Mouse (Mus musculus) limb, embryonic 14.5 days (tissue): ENCODE measurements at regions not wholly inside any gene's neighbourhood (a gene's known extent, or its start where the extent isn't known, plus 50 kb on each side); places are given as distances from the start of the nearest gene placed in this dataset.

Experiments used
- ATAC-seq: fragments of 200-750 bp; cut with Nextera tagmentation; 2 replicates; pipeline ENCODE4 v1.8.0; 2017; ENCODE audit warnings: low read depth, moderate number of reproducible peaks, moderate TSS enrichment; ENCODE audit not compliant: low FRiP score
- DNase-seq: peaks from one replicate; pipeline ENCODE4 v3.0.0-alpha.2; 2015; ENCODE audit warnings: low spot score
- H3K27ac ChIP-seq: fragments of 300-500 bp; sonication (generic); replicated peaks from 2 replicates; pipeline ENCODE4 v1.5.1; 2014; ENCODE audit warnings: low read depth, mild to moderate bottlenecking, low read length, moderate library complexity, mixed read lengths
- H3K27me3 ChIP-seq: fragments of 300-500 bp; sonication (generic); 2 replicates; pipeline ENCODE4 v1.6.1; 2014; ENCODE audit warnings: low read length, mixed read lengths; ENCODE audit not compliant: control insufficient read depth, insufficient read depth
- H3K36me3 ChIP-seq: fragments of 300-500 bp; sonication (generic); 2 replicates; pipeline ENCODE4 v1.6.1; 2014; ENCODE audit warnings: mild to moderate bottlenecking, low read length, moderate library complexity, mixed read lengths; ENCODE audit not compliant: control insufficient read depth, insufficient read depth
- H3K4me1 ChIP-seq: fragments of 300-500 bp; sonication (generic); 2 replicates; pipeline ENCODE4 v1.6.1; 2014; ENCODE audit warnings: antibody characterized with exemption, low read length, mixed read lengths; ENCODE audit not compliant: control insufficient read depth, insufficient read depth
- H3K4me2 ChIP-seq: fragments of 300-500 bp; sonication (generic); replicated peaks from 2 replicates; pipeline ENCODE4 v1.6.1; 2014; ENCODE audit warnings: low read depth, mild to moderate bottlenecking, low read length, moderate library complexity; ENCODE audit not compliant: severe bottlenecking
- H3K4me3 ChIP-seq: fragments of 300-500 bp; sonication (generic); replicated peaks from 2 replicates; pipeline ENCODE4 v1.5.1; 2014; ENCODE audit warnings: low read length
- H3K9ac ChIP-seq: fragments of 300-500 bp; sonication (generic); 2 replicates; pipeline ENCODE4 v1.6.1; 2014; ENCODE audit warnings: mild to moderate bottlenecking, low read depth, low read length, moderate library complexity; ENCODE audit not compliant: severe bottlenecking
- H3K9me3 ChIP-seq: fragments of 300-500 bp; sonication (generic); 2 replicates; pipeline ENCODE4 v1.6.1; 2016; ENCODE audit warnings: low read length; ENCODE audit not compliant: control insufficient read depth
- POLR2A ChIP-seq: fragments of 200-500 bp; IDR thresholded peaks from 2 replicates; pipeline ENCODE4 v1.8.0; 2012; ENCODE audit warnings: inconsistent platforms, mild to moderate bottlenecking, moderate library complexity, borderline replicate concordance; ENCODE audit not compliant: insufficient read depth, insufficient read length; ENCODE audit errors: extremely low read depth
- WGBS: fragments of 180-500 bp; shearing (Covaris S2); extraction: QIAGEN DNeasy Blood & Tissue Kit; methylation state at CpG from one replicate; pipeline ENCODE4 v1.1.7; 2014; 5-methylcytosine and 5-hydroxymethylcytosine counted together

DNA sequence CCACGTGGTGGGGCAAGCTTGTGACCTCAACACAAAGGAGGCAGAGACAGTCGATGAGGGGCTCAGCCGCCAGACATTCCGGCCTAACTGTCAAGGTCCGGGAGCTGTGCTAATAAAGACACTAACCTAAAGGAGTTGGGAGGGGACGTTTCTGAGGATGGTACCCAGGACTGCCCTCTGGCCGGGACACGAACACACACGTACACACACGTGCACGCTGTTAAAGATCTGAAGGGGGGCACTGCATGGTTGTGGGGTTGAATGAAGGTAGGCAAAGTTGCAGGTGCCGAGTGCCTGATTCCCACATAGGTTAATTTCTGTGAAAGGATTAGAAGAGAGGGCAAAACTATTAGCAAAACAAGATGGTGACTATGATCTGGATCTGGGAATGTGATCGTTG, 65.4 kb upstream of the Mitf start:
- Histone ChIP-seq H3K27me3 (peaks cover 3% of the 10 kb centered on the region; the same call in 1 of the 2 replicates), H3K4me2 (no peak overlapping the region), H3K9ac (no peak overlapping the region), H3K4me1 (peaks cover 13% of the 10 kb centered on the region; the same call in 1 of the 2 replicates), H3K27ac (no peak overlapping the region), H3K36me3 (no peaks in the 10 kb centered on the region), H3K4me3 (no peak overlapping the region), H3K9me3 (no peaks in the 10 kb centered on the region)
- ATAC-seq (no peak), DNase-seq (no peak)
- TF ChIP-seq POLR2A = no peak
- 45% methylated on average over 13 of the region's 13 CpGs for WGBS

DNA sequence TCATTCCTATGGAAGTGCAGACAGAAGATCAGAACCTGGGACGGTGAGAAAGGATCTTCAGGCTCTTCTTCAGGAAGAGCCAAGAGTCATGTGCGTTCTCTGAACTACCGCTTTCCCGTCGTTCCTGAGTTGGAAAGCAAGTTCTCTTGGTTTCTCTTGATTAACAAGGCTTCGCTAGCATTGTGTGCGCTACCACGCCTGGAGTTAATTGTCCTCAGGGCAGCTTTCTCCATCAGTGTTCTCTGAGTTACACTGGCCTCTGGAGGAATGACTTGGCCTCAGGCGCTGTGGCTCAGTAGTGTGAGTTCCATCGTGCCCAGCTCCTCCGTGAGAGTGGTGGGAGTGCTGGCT, 66.0 kb upstream of the Mitf start:
- no peak for ATAC-seq
- WGBS = 23% methylated on average over 11 of the region's 11 CpGs

DNA sequence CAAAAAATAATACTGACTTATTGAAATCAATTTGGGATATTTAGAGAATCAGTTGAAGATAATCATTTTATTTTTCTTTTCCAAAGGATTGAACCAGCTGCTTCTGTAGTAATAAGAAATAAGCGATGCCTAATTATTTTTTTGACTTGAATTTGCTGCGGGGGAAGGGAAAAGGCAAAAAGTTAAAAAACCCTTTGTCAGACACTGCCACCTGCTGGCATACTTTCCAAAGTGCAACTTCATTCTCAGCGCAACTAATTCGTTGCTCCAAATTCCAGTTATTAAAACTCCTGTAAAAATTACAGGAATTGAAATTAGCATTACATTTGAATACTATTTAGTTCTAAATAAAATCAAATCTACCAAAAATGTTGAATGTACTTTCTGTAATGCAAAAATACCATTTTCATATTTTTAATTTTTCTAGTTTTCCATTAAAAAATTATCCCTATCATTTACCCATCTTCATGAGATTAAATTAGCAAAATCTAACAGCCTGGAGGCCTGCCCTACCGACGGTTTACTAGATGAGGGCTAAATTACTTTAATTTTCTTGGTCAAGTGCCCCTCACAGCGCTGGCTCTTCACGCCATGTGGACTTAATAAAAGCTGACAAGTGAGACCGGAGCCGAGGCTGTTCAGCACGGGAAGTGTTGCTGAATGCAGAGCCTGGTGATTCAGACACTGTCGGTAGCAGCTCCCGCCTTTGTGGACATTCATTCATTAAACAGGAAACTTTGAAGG, 66.6 kb upstream of the Mitf start:
- H3K4me3 ChIP-seq = 0 out of 2 replicates have a peak overlapping the region, but pooled peaks have one; percentile 1
- ATAC-seq (no peak), DNase-seq (peak; percentile 82)
- peak overlapping the region; percentile 41 for H3K4me2 ChIP-seq
- peaks cover 3% of the 10 kb centered on the region; the same call in 1 of the 2 replicates for H3K27me3 ChIP-seq
- H3K4me1 ChIP-seq = peaks cover 13% of the 10 kb centered on the region; the same call in 1 of the 2 replicates
- no peaks in the 10 kb centered on the region for H3K9me3 ChIP-seq
- no peak for TF ChIP-seq POLR2A
- 7% methylated on average over 13 of the region's 13 CpGs for WGBS
- no peak overlapping the region for H3K27ac ChIP-seq
- no peak overlapping the region for H3K9ac ChIP-seq
- H3K36me3 ChIP-seq = no peaks in the 10 kb centered on the region

More for the DNA sequence above, 66.0 kb upstream of the Mitf start:
- Histone ChIP-seq H3K4me2 (peak overlapping the region; percentile 41), H3K27me3 (peaks cover 3% of the 10 kb centered on the region; the same call in 1 of the 2 replicates), H3K9ac (no peak overlapping the region), H3K36me3 (no peaks in the 10 kb centered on the region), H3K9me3 (no peaks in the 10 kb centered on the region), H3K27ac (no peak overlapping the region), H3K4me3 (0 out of 2 replicates have a peak overlapping the region, but pooled peaks have one; percentile 1), H3K4me1 (peaks cover 13% of the 10 kb centered on the region; the same call in 1 of the 2 replicates)
- no peak for TF ChIP-seq POLR2A
- DNase-seq = peak; percentile 16

DNA sequence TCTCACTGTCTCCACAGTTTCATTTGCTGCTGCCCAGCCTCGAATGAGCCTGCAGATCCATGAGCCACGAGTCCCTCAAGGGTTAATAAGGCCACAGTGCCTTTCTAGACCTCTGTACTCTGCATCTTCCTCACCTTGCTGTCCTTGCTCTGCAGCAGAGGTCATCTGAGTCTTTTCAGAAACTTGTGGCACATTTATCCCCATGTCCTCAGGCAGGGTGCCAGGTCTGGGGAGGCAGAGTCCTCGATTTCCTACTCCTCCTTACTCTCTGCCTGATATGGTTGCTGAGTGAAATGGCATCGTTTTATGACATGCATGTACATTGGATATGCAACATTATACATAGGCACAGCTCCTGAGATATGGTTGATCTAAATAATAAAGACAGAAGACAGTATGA, 68.0 kb upstream of the Mitf start:
- no peaks in the 10 kb centered on the region for H3K9me3 ChIP-seq
- 65% methylated on average over 4 of the region's 4 CpGs for WGBS
- H3K27me3 ChIP-seq = peaks cover 3% of the 10 kb centered on the region; the same call in 1 of the 2 replicates
- H3K27ac ChIP-seq = no peak overlapping the region
- ATAC-seq = no peak
- H3K4me2 ChIP-seq = no peak overlapping the region
- H3K4me3 ChIP-seq = no peak overlapping the region
- H3K36me3 ChIP-seq = no peaks in the 10 kb centered on the region
- no peak overlapping the region for H3K9ac ChIP-seq
- DNase-seq = no peak
- TF ChIP-seq POLR2A = no peak
- peaks cover 13% of the 10 kb centered on the region; the same call in 1 of the 2 replicates for H3K4me1 ChIP-seq

DNA sequence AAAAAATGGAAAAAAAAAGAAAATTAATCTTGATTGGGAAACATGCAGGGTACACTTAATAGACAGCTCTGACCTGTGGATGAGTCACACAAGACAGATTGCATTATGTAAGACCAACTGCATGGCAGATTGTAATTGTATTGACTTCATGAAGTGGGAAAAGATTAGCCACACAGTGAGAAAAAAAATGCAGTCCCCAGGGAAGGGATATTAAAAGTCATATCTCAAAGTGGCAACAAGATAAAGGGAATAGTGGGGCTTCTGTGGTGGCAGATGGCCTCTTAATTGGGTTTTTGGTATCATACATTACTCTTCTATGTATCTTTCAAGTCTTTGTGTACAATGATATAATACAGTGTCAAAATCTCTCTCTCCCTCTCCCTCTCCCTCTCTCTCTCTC, 76.0 kb upstream of the Mitf start:
- DNase-seq (no peak), ATAC-seq (no peak)
- Histone ChIP-seq H3K27me3 (no peaks in the 10 kb centered on the region), H3K4me2 (no peak overlapping the region), H3K9ac (no peak overlapping the region), H3K9me3 (no peaks in the 10 kb centered on the region), H3K36me3 (no peaks in the 10 kb centered on the region), H3K4me3 (no peak overlapping the region), H3K27ac (no peak overlapping the region), H3K4me1 (no peaks in the 10 kb centered on the region)
- no peak for TF ChIP-seq POLR2A
